Mouse (Mus musculus) cerebellum, adult 18-20 months (tissue): ENCODE measurements around the gene Ifna5.
"Not testable (repeated sequence)": the region's sequence is repeated elsewhere in the genome, so short reads cannot be mapped to it uniquely, and the experiment has no call there.

ENCODE experiments used
- DNase-seq, 2 experiments: peaks; one replicate each; pipeline ENCODE4 v3.0.0; 2021

Ifna5 gene

DNA sequence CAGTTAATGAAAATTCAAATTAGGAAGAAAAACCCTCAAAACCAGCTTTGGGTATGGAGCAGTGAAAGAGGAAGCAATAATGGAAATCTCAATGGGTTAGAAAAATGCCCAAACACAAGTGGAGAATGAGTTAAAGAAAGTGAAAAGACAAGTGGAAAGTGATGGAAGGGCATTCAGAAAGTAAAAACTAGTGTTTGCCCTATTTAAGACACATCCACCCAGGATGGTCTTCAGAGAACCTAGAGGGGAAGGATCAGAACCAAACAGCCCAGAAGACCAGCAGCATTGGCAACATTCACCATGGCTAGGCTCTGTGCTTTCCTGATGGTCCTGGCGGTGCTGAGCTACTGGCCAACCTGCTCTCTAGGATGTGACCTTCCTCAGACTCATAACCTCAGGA is at the start of gene Ifna5:
Gene Ifna5 (plus strand): TSS at position 301 of the 400 bp plus-strand sequence.
- DNase-seq: not testable (repeated sequence)

- peak; percentile 75 to 78 for DNase-seq
Measured at GRCm38 (mm10) chr4:88788402-88788801, 46.9 kb upstream of the Ifna5 start, which contains the start of gene Gm13277. Gene Gm13277 (plus strand): TSS chr4:88788632.

GRCm38 (mm10) chr4:88791250-88791649 is 44.1 kb upstream of the Ifna5 start, which contains the start of gene Gm13278:
Gene Gm13278 (plus strand): TSS chr4:88791550.
- not testable (repeated sequence) for DNase-seq

DNA sequence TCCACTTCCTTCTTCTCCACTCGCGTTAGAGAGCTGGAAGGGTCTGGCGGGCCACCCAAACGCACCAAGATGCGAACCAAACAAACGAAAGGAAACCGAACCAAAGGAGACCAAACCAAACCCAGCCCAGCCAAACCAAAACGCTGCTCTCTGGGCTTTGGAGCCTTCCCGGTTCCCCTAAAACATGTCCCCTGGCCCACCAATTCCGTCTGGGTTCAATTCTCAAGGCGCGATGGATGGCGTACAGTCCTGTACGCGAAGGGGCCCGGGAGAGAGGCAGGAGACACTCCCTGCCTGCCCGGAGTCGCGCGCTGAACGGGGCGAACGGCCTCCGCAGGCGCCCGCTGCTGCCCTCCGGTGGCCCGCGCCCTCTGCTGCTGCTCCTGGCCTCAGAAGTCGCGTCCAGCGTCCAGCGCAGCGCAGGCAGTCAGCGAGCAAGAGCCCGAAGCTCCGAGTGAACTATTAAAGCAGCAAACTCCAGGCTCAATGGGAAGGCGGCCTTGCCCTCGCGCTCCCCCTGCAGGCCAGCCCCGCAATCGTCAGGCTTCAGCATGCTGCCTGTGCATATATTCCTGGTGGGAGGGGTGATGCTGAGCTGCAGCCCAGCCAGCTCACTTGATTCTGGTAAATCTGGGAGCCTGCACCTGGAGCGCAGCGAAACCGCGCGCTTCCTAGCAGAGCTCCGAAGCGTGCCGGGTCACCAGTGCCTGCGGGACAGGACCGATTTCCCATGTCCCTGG is 41.2 kb upstream of the Ifna5 start, which contains the start of gene Gm13275:
Gene Gm13275 (plus strand): TSS at position 552 of the 740 bp plus-strand sequence.
- DNase-seq: peak; percentile 49 to 74

GRCm38 (mm10) chr4:88797097-88797496 is 38.2 kb upstream of the Ifna5 start, which contains the start of gene Gm13279:
Gene Gm13279 (plus strand): TSS chr4:88797397.
- not testable (repeated sequence) for DNase-seq

DNA sequence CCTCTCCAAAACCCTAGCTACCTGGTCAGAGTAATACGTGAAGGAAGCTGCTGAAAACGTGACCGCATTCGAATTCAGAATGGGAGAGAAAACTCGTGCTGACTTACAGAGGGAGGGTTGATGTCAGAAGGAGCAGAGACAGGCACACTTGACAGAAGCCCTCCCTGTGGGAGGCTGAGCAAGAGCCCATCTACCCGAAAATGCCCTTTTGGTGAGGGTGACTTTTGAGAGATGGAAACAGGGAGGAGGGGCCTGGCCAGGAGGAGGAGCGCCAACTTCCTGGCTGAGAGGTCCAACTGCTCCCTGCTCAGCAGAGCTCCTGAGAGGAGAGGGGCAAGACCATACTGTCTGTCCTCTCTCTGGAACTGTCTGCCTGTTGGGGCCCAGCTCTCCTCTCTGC is 36.0 kb upstream of the Ifna5 start, which contains the start of gene Gm13285:
Gene Gm13285 (plus strand): TSS at position 301 of the 400 bp plus-strand sequence.
- not testable (repeated sequence) for DNase-seq

DNA sequence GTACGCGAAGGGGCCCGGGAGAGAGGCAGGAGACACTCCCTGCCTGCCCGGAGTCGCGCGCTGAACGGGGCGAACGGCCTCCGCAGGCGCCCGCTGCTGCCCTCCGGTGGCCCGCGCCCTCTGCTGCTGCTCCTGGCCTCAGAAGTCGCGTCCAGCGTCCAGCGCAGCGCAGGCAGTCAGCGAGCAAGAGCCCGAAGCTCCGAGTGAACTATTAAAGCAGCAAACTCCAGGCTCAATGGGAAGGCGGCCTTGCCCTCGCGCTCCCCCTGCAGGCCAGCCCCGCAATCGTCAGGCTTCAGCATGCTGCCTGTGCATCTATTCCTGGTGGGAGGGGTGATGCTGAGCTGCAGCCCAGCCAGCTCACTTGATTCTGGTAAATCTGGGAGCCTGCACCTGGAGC is 32.4 kb upstream of the Ifna5 start, which contains the start of gene Gm13287:
Gene Gm13287 (plus strand): TSS at position 301 of the 400 bp plus-strand sequence.
- DNase-seq: not testable (repeated sequence)

- not testable (repeated sequence) for DNase-seq
Measured at GRCm38 (mm10) chr4:88805231-88805630, 30.1 kb upstream of the Ifna5 start, which contains the start of gene Gm13288. Gene Gm13288 (plus strand): TSS chr4:88805531.

- DNase-seq: peak; percentile 21 to 36
Measured at GRCm38 (mm10) chr4:88805761-88806160, 29.6 kb upstream of the Ifna5 start.

GRCm38 (mm10) chr4:88815928-88816327 is 19.4 kb upstream of the Ifna5 start, which contains the start of gene Ifna7:
Gene Ifna7 (plus strand): TSS chr4:88816228.
- DNase-seq: no peak

DNA sequence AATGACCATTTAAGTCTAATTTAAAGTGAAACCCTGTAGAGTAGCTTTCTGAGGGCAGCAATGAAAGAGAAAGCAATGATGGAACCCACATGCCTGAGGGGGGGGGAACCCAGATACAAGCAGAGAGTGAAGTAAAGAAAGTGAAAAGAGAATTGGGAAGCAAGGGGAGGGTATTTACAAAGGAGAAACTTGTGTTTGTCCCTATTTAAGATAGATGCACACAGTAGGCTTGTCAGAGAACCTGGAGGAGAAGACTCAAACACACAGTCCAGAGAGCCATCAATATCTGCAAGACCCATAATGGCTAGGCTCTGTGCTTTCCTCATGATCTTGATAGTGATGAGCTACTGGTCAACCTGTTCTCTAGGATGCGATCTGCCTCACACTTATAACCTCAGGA is 15.7 kb upstream of the Ifna5 start, which contains the start of gene Ifna11:
Gene Ifna11 (plus strand): TSS at position 301 of the 400 bp plus-strand sequence.
- DNase-seq: no peak

DNA sequence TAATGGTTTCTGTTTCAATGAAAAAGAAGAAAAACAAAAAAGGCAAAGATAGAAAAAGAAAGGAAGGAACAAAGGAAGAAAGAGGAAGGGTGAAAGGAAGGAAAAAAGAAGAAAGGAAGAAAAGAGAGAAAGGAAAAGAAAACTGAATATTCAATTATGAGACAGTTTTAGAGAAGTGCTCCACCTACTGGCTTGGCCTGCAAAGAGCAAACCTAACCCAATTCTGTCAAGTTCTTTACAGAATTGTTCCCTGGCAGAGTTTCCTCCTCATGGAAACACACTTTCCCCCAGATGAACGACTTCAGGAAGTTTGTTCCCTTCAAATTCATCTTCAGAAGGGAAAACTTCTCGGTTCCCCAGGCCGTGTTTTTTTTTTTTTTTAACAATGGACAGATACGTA is 12.3 kb upstream of the Ifna5 start:
- DNase-seq: peak; percentile 5 to 17

GRCm38 (mm10) chr4:88827116-88827515 is 8.2 kb upstream of the Ifna5 start, which contains the start of gene Ifna6:
Gene Ifna6 (plus strand): TSS chr4:88827416.
- not testable (repeated sequence) for DNase-seq

DNA sequence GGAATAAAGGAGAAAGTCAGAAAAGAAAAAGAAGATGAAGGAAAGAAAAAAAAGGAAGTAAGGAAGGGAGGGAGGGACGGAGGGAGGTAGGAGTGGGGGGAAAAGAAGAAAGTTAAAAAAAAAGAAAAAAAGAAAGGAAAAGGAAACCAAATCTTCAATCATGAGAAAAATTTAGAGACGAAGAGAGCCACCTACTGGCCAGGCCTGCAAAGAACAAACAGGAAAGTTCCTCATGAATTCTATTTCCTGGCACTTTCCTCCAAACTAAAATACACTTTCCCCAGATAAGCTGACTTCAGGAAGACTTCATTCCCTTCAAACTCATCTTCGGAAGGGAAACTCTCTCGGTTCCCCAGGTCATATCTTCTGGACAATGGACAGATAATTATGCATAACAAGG is 4.8 kb upstream of the Ifna5 start:
- peak; percentile 20 to 23 for DNase-seq

DNA sequence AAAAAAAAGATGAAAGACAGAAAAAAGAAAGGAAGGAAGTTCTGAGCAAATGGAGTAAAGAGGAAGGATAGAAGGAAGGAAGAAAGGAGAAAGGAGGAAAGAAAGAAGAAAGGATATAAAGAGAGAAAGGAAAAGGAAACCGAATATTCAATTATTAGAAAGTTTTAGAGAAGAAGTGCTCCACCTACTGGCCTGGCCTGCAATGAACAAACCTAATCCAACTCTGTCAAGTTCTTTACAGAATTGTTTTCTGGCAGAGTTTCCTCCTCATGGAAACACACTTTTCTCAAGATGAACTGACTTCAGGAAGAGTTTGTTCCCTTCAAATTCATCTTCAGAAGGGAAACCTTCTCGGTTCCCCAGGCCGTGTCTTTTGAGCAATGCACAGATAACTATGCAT is 3.5 kb downstream of the Ifna5 start:
- peak in 1 of 2 experiments; percentile 3 for DNase-seq

DNA sequence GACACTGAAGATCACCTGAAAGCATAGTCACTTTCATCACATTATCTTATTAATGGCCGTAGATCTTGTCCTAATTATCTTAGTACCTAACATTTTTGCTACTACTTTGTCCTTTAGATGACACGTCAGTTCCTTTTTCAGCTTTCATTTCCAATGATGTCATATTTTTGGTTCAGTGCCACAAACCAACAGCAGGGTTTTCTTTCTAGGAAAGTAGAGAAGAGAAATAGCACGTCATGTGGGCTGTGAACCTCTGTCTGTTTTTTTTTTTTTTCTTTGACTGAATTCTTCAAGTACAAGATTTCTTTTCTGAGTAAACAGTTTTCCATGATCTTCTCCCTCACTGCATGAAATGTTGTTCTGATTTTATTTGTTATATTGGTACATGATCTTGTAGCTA is 4.7 kb downstream of the Ifna5 start:
- no peak for DNase-seq

DNA sequence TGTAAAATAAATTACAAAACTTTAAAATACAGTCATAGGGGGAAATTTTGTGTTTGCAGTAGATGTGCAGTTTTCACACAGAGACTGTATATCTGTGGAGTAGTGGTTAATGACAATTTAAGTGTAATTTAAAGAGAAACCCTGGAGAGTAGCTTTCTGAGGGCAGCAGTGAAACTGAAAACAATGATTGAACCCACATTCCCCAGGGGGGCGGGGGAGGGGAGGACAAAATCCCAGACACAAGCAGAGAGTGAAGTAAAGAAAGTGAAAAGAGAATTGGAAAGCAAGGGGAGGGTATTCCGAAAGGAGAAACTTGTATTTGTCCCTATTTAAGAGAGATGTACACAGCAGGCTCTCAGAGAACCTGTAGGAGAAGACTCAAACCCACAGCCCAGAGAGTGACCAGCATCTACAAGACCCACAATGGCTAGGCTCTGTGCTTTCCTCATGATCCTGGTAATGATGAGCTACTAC is 6.2 kb downstream of the Ifna5 start, which contains the start of gene Ifna4:
Gene Ifna4 (plus strand): TSS at position 424 of the 474 bp plus-strand sequence.
- DNase-seq: no peak

- no peak for DNase-seq
Measured at GRCm38 (mm10) chr4:88845334-88845733, 10.0 kb downstream of the Ifna5 start.

- DNase-seq: no peak
Measured at GRCm38 (mm10) chr4:88849698-88850097, 14.4 kb downstream of the Ifna5 start, which contains the start of gene Ifna1. Gene Ifna1 (plus strand): TSS chr4:88850087.

GRCm38 (mm10) chr4:88851026-88851763 is 15.9 kb downstream of the Ifna5 start:
- no peak for DNase-seq

DNA sequence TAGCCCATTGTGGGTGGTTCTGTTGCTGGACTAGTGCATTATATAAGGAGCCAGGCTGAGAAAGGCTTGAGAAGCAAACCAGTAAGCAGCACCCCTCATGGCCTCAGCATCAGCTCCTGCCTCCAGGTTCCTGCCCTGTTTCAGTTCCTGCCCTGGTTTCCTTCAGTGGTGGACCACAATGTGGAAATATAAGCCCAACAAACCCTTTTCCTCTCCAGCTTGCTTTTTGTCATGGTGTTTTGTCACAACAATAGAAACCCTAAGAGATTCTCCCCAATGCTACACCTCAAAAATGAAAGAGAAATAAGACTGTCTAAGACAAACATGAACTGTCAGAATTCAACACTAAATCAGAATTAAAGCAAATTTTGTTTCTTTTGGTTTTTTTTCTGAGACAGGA is 23.9 kb downstream of the Ifna5 start:
- no peak for DNase-seq

DNA sequence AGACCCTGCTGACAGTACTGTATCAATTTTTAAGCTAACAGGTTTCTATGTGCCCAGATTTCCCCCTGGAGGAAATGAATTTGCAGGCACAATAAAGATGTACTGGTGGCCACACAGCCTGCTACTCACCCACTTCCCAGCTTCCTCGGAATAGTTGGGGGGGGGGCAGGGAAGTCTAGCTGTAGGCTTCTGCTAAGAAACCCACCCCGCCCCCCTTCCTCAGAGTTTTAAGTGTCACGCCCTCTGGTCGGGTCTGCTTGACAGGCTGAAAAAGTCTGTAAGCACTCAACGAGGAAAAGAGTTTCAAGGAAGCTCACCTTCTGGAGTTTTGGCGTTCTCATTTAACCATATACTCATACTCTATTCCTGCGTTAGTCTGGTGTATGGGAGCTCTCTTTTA is 28.0 kb downstream of the Ifna5 start:
- DNase-seq: no peak

GRCm38 (mm10) chr4:88864599-88864998 is 29.3 kb downstream of the Ifna5 start:
- DNase-seq: no peak
